Mouse (Mus musculus) hindbrain, embryonic 13.5 days (tissue): ENCODE data around the gene B3galt6. TPM values are rescaled to one million over a fixed set of nuclear protein-coding genes. Genes with fewer than 3 reads are reported as not detected.

Source experiments
- ATAC-seq: fragments of 200-750 bp; cut with Nextera tagmentation; 2 replicates; pipeline ENCODE4 v1.8.0; 2017; ENCODE audit warnings: moderate TSS enrichment; ENCODE audit not compliant: low FRiP score
- H3K27ac ChIP-seq: fragments of 300-500 bp; sonication (generic); 2 replicates; pipeline ENCODE4 v1.5.1; 2015; ENCODE audit warnings: inconsistent platforms, mild to moderate bottlenecking, moderate library complexity
- H3K27me3 ChIP-seq: fragments of 300-500 bp; sonication (generic); 2 replicates; pipeline ENCODE4 v1.6.1; 2015; ENCODE audit warnings: mild to moderate bottlenecking, inconsistent platforms
- H3K36me3 ChIP-seq: fragments of 300-500 bp; sonication (generic); 2 replicates; pipeline ENCODE4 v1.6.1; 2015; ENCODE audit warnings: mild to moderate bottlenecking, inconsistent platforms
- H3K4me1 ChIP-seq: fragments of 300-500 bp; sonication (generic); replicated peaks from 2 replicates; pipeline ENCODE4 v1.6.1; 2015; ENCODE audit warnings: inconsistent platforms
- H3K4me2 ChIP-seq: fragments of 300-500 bp; sonication (generic); 2 replicates; pipeline ENCODE4 v1.6.1; 2015; ENCODE audit warnings: inconsistent platforms, mild to moderate bottlenecking, moderate library complexity
- H3K4me3 ChIP-seq: fragments of 300-500 bp; sonication (generic); 2 replicates; pipeline ENCODE4 v1.5.1; 2015; ENCODE audit warnings: mild to moderate bottlenecking, inconsistent platforms
- H3K9ac ChIP-seq: fragments of 300-500 bp; sonication (generic); 2 replicates; pipeline ENCODE4 v1.6.1; 2015; ENCODE audit warnings: mild to moderate bottlenecking, inconsistent platforms
- H3K9me3 ChIP-seq: fragments of 300-500 bp; sonication (generic); 2 replicates; pipeline ENCODE4 v1.6.1; 2016; ENCODE audit warnings: inconsistent platforms
- WGBS: fragments of 180-500 bp; shearing (Covaris S2); methylation state at CpG from one replicate; pipeline ENCODE4 v1.1.7; 2015; 5-methylcytosine and 5-hydroxymethylcytosine counted together
- polyA plus RNA-seq: library from polyadenylated mRNA; unstranded; fragments of >200 nt; fragmentation: Nextera tagmentation; extraction: Ambion mirVana; gene quantifications from 2 replicates; pipeline ENCODE4 v1.2.1, GENCODE M21; 2015

B3galt6 gene
- polyA plus RNA-seq, 1 experiment from 2014 or later: 26.6 TPM

DNA sequence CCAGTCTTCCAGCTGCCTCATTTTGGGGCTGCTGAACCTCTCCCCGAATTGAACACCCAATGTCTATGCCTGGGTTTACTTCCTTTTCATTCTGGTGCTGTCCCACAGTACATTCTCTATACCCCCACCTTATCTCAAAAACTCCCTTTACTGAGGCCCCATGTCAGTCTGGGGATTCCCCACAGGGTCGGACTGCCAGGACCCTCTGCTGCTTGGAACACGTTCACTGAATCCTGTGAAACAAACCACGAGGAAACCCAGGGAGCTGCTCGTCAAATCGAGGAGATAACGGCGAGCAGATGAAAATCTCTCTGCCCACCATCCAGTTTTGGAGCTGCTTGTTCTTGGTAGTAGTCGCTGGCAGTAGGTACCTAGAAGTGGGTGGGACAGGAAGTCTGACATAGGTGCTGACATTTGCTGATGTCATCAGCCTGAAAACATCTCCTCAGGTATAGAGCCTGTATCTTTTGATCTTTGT lies 29.5 kb upstream of the B3galt6 start:
- Histone ChIP-seq H3K27ac (no peak overlapping the region), H3K27me3 (no peaks in the 10 kb centered on the region), H3K4me1 (no peaks in the 10 kb centered on the region), H3K9me3 (no peaks in the 10 kb centered on the region), H3K4me3 (no peak overlapping the region), H3K4me2 (no peak overlapping the region), H3K36me3 (peaks cover 29% of the 10 kb centered on the region), H3K9ac (no peak overlapping the region)
- no peak for ATAC-seq
- WGBS: 82% methylated on average over 9 of the region's 9 CpGs

DNA sequence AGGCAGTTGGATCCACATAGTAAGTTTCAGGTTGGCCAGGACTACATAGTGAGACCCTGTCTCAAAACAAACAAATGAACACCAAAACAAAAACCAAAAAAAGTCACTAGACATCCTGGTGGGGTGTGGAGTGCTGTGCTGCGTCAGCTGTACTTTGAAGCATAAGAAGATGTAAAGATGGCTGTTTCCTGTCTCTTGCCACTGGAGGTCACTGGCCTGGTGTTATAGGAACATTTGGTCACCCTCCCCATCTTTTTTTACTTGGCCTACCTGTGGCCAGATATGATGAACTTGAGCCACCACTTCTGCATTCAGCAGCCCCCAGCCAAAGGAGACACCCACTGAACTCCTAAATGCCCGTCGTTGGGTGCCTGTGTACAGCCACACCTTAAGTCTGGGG lies 28.9 kb upstream of the B3galt6 start:
- no peaks in the 10 kb centered on the region for H3K27me3 ChIP-seq
- no peaks in the 10 kb centered on the region for H3K4me1 ChIP-seq
- ATAC-seq: no peak
- H3K36me3 ChIP-seq: peaks cover 26% of the 10 kb centered on the region
- H3K9ac ChIP-seq: no peak overlapping the region
- H3K4me3 ChIP-seq: no peak overlapping the region
- H3K27ac ChIP-seq: no peak overlapping the region
- no peaks in the 10 kb centered on the region for H3K9me3 ChIP-seq
- WGBS: 81% methylated on average over 3 of the region's 3 CpGs
- no peak overlapping the region for H3K4me2 ChIP-seq

DNA sequence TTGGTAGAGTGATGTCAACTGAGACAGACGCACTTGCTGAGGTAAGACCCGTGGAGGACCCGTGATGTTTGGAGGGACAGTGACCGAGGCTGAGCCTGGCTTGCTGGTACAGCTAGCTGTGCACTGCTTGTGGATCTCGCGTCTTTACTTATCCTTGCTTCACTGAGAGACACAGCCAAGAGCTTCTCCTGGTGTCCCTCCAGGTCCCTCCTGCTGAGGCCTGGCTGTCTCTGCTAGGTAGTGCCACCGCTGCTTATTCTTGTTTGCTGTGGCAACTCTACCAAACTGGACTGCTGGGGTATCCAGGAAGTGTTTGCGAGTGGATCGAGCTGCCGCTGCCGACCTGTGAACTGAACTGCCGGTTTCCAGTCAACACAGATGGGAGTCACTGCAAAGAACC lies 27.3 kb upstream of the B3galt6 start:
- H3K9ac ChIP-seq: no peak overlapping the region
- no peak overlapping the region for H3K4me2 ChIP-seq
- no peak overlapping the region for H3K27ac ChIP-seq
- H3K27me3 ChIP-seq: no peaks in the 10 kb centered on the region
- H3K4me1 ChIP-seq: no peaks in the 10 kb centered on the region
- H3K9me3 ChIP-seq: no peaks in the 10 kb centered on the region
- no peak overlapping the region for H3K4me3 ChIP-seq
- peaks cover 31% of the 10 kb centered on the region for H3K36me3 ChIP-seq
- ATAC-seq: no peak
- WGBS: 89% methylated on average over 12 of the region's 12 CpGs

DNA sequence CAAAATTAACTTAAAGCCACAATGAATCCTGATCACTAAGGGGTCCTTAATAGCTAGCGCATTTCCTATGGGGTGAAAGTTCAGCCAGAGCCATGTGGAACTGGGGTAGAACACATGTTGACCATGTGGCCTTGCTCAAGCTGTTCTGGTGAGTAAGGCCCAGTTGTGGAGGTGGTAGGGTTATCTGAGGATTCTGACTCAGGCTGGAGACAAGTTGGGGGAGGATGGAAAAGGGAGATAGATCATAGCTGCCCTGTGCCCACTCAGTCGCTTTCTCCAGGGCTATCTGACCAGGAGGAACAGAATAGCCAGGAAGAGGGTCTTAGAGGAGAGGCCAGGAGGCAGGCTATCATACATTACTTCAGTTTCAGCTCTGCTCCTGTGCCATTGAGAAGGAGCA lies 22.0 kb upstream of the B3galt6 start:
- Histone ChIP-seq H3K36me3 (peaks cover 70% of the 10 kb centered on the region), H3K4me3 (no peak overlapping the region), H3K9me3 (no peaks in the 10 kb centered on the region), H3K4me1 (no peaks in the 10 kb centered on the region), H3K27ac (no peak overlapping the region), H3K9ac (no peak overlapping the region), H3K27me3 (no peaks in the 10 kb centered on the region), H3K4me2 (no peak overlapping the region)
- no peak for ATAC-seq
- WGBS: 94% methylated on average over 2 of the region's 2 CpGs

DNA sequence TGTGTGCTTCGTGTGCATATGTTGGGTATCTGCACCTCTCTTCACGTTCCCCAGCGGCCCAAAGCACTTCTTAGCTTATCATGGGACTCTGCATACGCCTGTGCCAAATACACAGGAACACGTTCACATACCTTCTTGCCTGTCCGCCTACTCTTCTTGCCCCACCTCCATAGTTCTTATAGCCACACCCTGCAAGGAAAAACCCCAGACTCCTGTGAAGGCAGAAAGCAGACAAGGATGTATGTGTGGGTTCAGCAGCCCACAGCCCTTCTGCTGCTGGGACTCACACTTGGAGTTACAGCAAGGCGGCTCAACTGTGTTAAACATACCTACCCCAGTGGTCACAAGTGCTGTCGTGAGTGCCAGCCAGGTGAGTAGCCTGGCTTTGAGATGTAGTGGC lies 21.2 kb upstream of the B3galt6 start, which contains the start of gene Tnfrsf4:
Gene Tnfrsf4 (plus strand): TSS at position 207 of the 400 bp plus-strand sequence.
- H3K36me3 ChIP-seq: peaks cover 76% of the 10 kb centered on the region
- 87% methylated on average over 8 of the region's 8 CpGs for WGBS
- ATAC-seq: no peak

DNA sequence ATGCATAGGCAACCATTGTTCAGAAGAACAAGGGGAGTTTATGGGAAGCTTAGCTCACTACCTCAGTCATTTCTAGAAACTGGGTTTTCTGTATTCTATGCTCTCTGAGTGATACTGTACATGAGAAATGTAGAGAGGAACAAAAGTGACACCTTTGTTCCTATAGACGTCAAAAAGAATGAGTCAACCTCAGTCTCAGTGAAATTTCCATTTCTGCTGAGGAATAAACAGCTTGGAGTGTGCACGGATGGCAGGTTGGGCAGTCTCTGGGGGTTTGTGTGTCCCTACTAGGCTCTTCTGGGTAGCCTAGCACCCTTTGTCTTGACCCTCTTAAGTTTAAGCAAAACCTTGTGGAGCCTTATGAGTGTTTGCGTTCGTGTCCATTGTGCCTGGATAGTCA lies 15.9 kb upstream of the B3galt6 start:
- no peak for ATAC-seq
- no peak overlapping the region for H3K9ac ChIP-seq
- WGBS: 96% methylated on average over 4 of the region's 4 CpGs
- no peak overlapping the region for H3K27ac ChIP-seq
- no peak overlapping the region for H3K4me2 ChIP-seq
- no peaks in the 10 kb centered on the region for H3K27me3 ChIP-seq
- no peak overlapping the region for H3K4me3 ChIP-seq
- H3K36me3 ChIP-seq: peaks cover 94% of the 10 kb centered on the region
- H3K4me1 ChIP-seq: no peaks in the 10 kb centered on the region
- no peaks in the 10 kb centered on the region for H3K9me3 ChIP-seq

More for the DNA sequence above, 21.2 kb upstream of the B3galt6 start, which contains the start of gene Tnfrsf4:
- Histone ChIP-seq H3K27ac (no peak within 1 kb of the TSS), H3K4me1 (no peaks in the 10 kb centered on the region), H3K4me3 (no peak within 1 kb of the TSS), H3K9ac (no peak within 1 kb of the TSS), H3K27me3 (no peaks in the 10 kb centered on the region), H3K4me2 (no peak within 1 kb of the TSS), H3K9me3 (no peaks in the 10 kb centered on the region)

DNA sequence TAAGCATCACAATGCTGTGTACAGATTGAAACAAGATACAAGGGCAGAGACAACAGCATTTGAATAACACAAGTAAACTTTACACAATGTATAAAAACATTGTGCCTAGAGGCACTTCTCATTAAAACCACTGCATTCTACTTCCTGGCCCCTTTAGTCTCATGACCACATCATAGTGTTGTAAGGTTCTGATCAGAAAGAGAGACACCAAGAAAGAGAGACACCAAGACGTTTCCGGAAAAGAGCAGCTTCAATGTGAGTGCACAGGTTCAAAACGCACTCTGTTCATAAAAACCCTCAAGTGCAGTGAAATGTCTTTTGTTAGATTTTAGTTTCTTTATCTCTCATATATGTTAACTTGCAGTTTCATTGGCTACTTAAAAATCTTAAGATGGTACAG lies 11.7 kb upstream of the B3galt6 start:
- no peak overlapping the region for H3K4me3 ChIP-seq
- H3K4me2 ChIP-seq: no peak overlapping the region
- no peak for ATAC-seq
- WGBS: 91% methylated on average over 3 of the region's 3 CpGs
- H3K9me3 ChIP-seq: no peaks in the 10 kb centered on the region
- no peak overlapping the region for H3K9ac ChIP-seq
- H3K36me3 ChIP-seq: peaks cover 93% of the 10 kb centered on the region
- H3K4me1 ChIP-seq: no peaks in the 10 kb centered on the region
- no peaks in the 10 kb centered on the region for H3K27me3 ChIP-seq
- no peak overlapping the region for H3K27ac ChIP-seq

DNA sequence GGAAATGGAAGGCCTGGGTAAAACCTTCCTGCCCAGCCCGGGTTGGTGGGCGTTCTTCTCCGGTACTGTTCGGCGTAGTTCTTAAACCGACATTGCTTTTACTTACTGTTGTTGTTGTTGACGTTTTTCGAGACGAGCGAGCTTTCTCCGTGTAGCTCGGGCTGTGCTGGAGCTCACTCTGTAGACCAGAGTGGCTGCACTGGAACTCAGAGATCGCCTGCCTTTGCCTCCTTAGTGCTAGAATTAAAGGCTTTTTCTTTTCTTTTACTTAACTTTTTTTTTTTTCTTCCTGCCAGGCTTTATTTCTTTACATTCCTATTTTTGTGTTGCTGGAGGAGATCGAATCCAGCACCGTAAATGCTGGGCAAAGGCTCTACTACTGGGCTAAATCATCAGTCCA lies 1.2 kb upstream of the B3galt6 start:
- no peaks in the 10 kb centered on the region for H3K27me3 ChIP-seq
- peak overlapping the region; percentile 89 for H3K9ac ChIP-seq
- peaks cover 40% of the 10 kb centered on the region for H3K4me1 ChIP-seq
- H3K4me3 ChIP-seq: peak overlapping the region; percentile 84
- no peak for ATAC-seq
- 7% methylated on average over 15 of the region's 15 CpGs for WGBS
- no peaks in the 10 kb centered on the region for H3K9me3 ChIP-seq
- peak overlapping the region; percentile 95 for H3K27ac ChIP-seq
- peak overlapping the region; percentile 87 for H3K4me2 ChIP-seq
- peaks cover 28% of the 10 kb centered on the region for H3K36me3 ChIP-seq

DNA sequence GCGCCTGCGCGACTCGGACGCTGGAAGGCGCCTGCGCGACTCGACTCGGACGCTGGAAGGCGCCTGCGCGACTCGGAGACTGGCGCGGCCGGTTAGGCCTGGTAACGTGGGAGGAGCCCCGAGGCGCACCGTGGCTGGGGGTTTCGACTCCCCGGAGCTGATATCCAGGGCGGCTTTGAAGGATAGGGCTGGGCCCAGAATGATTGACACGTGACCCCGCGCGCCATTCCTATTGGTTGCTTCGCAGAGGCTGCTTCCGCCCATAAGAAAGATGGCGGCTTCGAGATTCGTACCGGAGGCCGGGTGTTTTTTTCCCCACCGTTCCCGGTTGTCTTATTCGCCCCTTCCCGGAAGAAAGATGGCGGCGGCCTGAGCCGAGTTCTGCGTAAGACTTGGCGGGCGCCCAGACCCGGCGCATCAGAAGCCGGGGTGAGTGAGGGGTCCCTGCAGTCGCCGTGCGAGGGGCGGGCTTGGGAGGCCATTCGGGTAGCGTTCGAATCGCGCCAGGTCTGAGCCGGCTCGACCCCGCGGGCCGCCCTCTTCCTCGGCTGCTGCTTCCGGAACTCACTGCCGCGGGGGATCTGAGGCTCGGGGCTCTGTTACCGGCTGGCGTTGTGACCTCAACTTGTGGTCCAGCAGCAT lies 578 bp upstream of the B3galt6 start:
- under 1% methylated on average over 70 of the region's 70 CpGs for WGBS
- no peaks in the 10 kb centered on the region for H3K27me3 ChIP-seq

DNA sequence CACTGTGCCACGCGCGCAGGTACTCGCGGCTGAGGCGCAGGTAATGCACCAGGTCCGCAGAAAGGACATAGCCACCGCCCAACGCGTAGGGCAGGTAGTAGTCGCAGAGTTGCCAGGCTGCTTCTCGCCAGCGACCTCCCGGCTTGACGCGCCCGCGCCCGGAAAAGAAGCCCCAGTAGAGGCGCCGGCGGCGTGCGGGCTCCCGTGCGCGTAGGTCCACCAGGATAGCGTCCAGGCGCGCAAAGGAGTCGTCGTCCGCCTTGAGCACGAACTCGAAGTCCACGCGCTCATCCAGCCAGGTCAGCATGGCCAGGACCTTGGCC lies 580 bp downstream of the B3galt6 start:
- H3K4me3 ChIP-seq: peak overlapping the region; percentile 84
- peak; percentile 37; the same call in 1 of the 2 replicates for ATAC-seq
- peak overlapping the region; percentile 78 for H3K9ac ChIP-seq
- H3K9me3 ChIP-seq: no peaks in the 10 kb centered on the region
- peaks cover 40% of the 10 kb centered on the region for H3K4me1 ChIP-seq
- 28% methylated on average over 37 of the region's 37 CpGs for WGBS
- peaks cover 11% of the 10 kb centered on the region for H3K36me3 ChIP-seq
- H3K27ac ChIP-seq: peak overlapping the region; percentile 92
- H3K4me2 ChIP-seq: peak overlapping the region; percentile 99
- no peaks in the 10 kb centered on the region for H3K27me3 ChIP-seq

More for the DNA sequence above, 578 bp upstream of the B3galt6 start:
- H3K4me3 ChIP-seq: peak overlapping the region; percentile 84
- H3K36me3 ChIP-seq: peaks cover 22% of the 10 kb centered on the region
- peak overlapping the region; percentile 87 for H3K4me2 ChIP-seq
- peak overlapping the region; percentile 89 for H3K9ac ChIP-seq
- peak; percentile 82 for ATAC-seq
- H3K9me3 ChIP-seq: no peaks in the 10 kb centered on the region
- peaks cover 40% of the 10 kb centered on the region for H3K4me1 ChIP-seq
- H3K27ac ChIP-seq: peak overlapping the region; percentile 95

DNA sequence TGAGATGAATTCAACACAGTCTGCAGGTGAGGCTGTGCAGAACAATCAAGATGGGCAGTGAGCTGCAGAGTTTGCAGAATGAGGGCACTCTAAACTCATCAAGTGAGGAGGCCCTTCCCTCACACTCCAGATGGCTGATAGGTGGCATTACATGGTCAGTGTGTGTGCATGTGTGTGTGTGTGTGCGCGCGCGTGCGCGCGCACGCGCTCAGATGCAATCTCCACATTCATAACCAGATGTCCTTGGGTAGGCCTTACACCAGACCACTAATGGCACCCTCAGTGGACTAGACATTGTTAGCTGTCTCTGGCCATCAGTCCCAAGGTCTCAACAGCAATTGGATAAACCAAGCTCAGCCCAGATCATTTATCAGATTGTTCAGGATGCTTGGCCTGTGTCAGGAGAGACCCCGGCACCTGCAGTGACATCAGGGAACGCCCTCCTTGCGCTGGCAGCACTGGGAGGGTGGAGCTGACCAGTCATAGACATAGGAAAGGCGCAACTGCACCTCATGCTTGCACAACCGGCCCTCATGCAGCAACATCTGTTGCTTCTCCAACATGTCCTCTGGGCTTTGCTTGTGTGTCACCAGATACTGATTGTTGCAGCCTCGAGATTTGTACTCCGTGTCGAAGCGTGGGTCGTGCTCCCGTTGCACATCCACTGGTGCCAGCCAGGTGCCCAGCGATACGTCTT lies 1.1 kb downstream of the B3galt6 start:
- peak overlapping the region; percentile 99 for H3K4me2 ChIP-seq
- WGBS: 89% methylated on average over 22 of the region's 22 CpGs
- H3K4me3 ChIP-seq: peak overlapping the region; percentile 84
- peaks cover 40% of the 10 kb centered on the region for H3K4me1 ChIP-seq
- no peaks in the 10 kb centered on the region for H3K27me3 ChIP-seq
- H3K36me3 ChIP-seq: peaks cover 6% of the 10 kb centered on the region
- ATAC-seq: peak; percentile 7; the same call in 1 of the 2 replicates
- peak overlapping the region; percentile 78 for H3K9ac ChIP-seq
- H3K27ac ChIP-seq: peak overlapping the region; percentile 92
- H3K9me3 ChIP-seq: no peaks in the 10 kb centered on the region

DNA sequence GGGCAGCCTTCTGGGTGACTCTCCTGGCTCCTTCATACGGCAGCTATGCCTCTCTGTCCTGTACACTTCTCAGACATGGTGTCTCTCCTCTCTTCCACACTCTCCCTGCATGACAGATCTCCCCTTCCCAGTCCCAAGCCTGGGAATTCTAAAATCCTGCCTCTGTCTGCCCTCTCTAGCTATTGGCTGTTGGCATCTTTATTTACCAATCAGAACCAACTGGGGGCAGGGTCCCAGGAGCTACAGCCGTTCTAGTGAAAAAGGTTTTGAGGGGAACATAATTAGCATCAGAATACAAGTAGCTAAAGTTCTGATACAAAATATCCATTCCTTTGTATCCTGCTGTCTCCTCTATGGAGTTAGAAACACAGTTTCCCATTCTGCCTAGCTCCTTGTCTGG lies 8.7 kb downstream of the B3galt6 start:
- no peaks in the 10 kb centered on the region for H3K9me3 ChIP-seq
- peaks cover 4% of the 10 kb centered on the region; the same call in 1 of the 2 replicates for H3K4me1 ChIP-seq
- no peak overlapping the region for H3K4me2 ChIP-seq
- 18% methylated on average over 2 of the region's 2 CpGs for WGBS
- no peak overlapping the region for H3K27ac ChIP-seq
- no peak for ATAC-seq
- no peaks in the 10 kb centered on the region for H3K36me3 ChIP-seq
- H3K27me3 ChIP-seq: no peaks in the 10 kb centered on the region; the same call in 1 of the 2 replicates
- no peak overlapping the region for H3K4me3 ChIP-seq
- no peak overlapping the region for H3K9ac ChIP-seq
